Mouse (Mus musculus) left cerebral cortex, adult 2 months (tissue): Measurements from ENCODE around the gene Usp5. TPM values are rescaled to one million over a fixed set of nuclear protein-coding genes. Genes with fewer than 3 reads are reported as not detected.

ENCODE experiments used
- DNase-seq, 2 experiments: peaks; one replicate each; pipeline ENCODE4 v3.0.0; 2021 to 2022; ENCODE audit warnings: low spot score in 2 of 2, mixed read lengths in 1 of 2; ENCODE audit errors: extremely low spot score in 1 of 2
- H3K27ac ChIP-seq: fragments of 200-600 bp; 2 replicates; pipeline ENCODE4 v1.8.1; 2022
- H3K4me3 ChIP-seq: fragments of 200-600 bp; 2 replicates; pipeline ENCODE4 v1.8.1; 2022
- CTCF ChIP-seq: fragments of 200-600 bp; IDR thresholded peaks from 2 replicates; pipeline ENCODE4 v1.8.1; 2022; ENCODE audit warnings: antibody characterized with exemption, mild to moderate bottlenecking, moderate library complexity
- intact Hi-C: fragments of 180-260 bp; cut with DNase I; formaldehyde crosslinking; loops from one replicate; pipeline ENCODE4 v1.15.1; 2025
- total RNA-seq, 2 experiments: library from RNA; stranded (reverse); gene quantifications; 2 replicates each; pipeline ENCODE4 v1.2.3; 2021

Usp5 gene
- total RNA-seq, 2 experiments from 2014 or later, result 184 to 190 TPM

DNA sequence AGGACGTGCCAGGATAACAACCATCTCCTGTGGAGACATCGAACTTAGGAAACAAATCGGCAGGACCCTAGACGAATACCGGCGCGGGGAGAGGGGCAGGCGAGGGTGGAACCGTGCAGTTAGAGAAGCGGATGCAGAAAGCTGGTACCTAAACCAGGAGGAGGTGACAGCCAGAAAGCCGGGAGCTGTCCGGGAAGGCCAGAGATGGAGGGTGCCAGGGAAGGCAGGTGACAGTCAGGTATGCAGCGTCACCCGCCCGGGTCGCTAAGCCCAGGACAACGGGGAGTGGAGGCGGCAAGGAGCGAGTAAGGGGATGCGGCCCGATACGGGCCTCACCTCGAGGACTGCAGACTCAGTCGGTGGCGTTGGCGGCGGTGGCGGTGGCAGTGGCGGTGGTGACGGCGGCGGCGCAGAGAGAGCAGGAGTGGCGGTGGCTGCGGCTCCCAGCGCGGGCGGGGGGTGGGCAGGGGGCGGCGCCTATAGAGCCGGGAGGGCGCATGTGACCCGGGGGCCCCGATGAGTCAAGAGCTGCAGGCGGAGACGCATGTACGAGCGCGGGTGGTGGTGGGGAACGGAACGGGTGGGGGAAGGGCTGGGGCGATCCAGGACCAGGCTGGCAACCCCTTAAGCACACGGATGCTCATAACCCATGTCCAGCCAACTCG lies 60.1 kb downstream of the Usp5 start, which contains the start of gene Eno2:
Eno2 (minus strand) TSS at position 573 of the 665 bp plus-strand sequence.
- peak; percentile 76 to 82 for DNase-seq
- Histone ChIP-seq H3K4me3 (peak within 1 kb of the TSS; percentile 79), H3K27ac (peak within 1 kb of the TSS; percentile 97)
- intact Hi-C loops, result loop anchor here (1.0 kb wide), 2 partner anchors 36 to 40 kb away; no protein-coding TSS in a partner anchor
- no peak for TF ChIP-seq CTCF

DNA sequence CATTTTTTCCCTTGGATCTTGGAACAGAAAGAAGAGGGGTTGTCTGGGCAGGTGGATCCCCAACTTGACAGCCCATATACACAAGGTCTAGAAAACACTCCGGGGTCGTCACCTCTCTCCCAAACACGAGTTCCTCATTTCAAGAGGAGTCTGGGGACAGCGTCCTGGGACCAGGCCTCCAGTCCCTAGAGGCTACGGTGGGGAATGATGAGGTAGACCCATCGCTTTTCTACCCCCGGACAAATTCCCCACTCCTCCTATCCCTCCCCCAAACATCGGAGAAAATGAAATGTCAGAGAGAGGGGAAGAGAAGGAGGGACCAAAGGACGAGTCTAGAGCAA lies 60.6 kb downstream of the Usp5 start:
- H3K4me3 ChIP-seq, result peak overlapping the region; percentile 79
- peak overlapping the region; percentile 97 for H3K27ac ChIP-seq
- intact Hi-C loops, result loop anchor here (1.0 kb wide), 2 partner anchors 37 to 41 kb away; no protein-coding TSS in a partner anchor
- no peak for DNase-seq
- no peak for TF ChIP-seq CTCF

DNA sequence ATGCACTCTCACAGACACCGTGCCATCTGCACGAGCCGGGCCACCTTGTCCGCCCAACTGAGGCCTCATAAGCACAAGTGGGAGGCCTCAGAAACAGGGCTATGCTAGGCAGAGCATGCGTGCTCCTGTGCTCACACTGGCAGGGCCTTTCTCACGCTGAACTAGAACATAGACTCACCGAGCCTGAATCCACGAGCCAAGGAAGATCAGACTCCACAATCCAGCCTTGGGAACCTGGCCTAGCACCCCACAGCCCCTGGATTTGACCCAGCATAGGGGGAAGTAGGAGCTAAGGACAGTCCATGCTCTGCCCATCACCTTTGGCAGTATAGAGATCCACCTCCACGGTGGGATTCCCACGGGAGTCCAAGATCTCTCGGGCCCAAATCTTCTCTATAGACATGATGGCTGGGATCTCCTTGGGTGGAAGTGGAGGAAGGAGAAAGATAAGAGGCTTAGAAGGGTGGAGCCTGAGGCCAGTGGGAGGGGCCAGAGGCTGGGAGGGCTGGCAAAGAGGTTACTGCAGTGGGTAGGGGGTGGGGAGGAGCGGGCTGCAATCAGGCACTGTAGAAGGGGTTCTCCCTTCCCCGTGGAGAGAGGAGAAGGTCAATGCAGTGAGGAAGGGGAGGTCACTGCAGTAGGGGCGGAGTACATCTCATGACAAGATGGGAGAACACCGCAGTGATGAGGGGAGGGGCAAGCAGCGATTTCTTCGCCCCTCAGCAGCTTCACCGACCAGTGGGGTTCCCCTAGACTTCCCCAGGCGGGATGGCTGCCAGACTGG lies 61.2 kb downstream of the Usp5 start:
- intact Hi-C loops, result no loop called here
- Histone ChIP-seq H3K27ac (peak overlapping the region; percentile 97), H3K4me3 (peak overlapping the region; percentile 79)
- no peak for TF ChIP-seq CTCF
- peak; percentile 56 to 64 for DNase-seq

DNA sequence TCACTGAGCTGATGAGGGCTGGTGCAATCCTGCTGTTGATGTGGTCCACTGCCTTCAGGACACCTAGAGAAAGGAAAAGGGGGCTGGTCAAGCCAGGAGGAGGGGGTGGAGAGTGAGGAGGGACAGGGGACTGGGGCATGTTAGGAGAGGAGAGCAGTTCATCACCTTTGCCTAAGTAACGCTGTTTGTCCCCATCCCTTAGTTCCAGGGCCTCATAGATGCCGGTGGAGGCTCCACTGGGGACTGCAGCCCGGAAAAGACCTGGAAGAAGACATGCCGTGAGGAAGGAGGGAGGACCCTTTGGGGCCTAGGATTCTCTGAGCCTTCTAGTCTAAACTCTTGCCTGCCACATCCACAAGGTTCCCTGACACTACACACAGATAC lies 61.8 kb downstream of the Usp5 start:
- peak overlapping the region; percentile 79 for H3K4me3 ChIP-seq
- intact Hi-C loops, result no loop called here

DNA sequence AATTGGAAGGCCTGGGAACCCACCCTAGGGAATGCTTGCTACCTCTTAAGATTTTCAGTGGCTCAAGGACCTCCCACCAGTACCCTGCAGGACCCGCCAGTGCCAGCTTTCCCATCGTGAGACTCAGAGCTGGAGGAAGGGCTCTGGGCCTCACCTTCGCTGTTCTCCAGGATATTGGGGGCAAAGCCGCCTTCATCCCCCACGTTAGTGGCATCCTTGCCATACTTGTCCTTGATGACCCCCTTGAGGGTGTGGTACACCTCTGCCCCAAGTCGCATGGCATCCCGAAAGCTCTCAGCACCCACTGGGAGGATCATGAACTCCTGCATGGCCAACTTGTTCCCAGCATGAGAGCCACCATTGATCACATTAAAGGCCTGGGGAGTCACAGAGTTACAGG lies 63.3 kb downstream of the Usp5 start:
- Histone ChIP-seq H3K4me3 (no peak overlapping the region), H3K27ac (no peak overlapping the region)
- DNase-seq, result no peak
- no peak for TF ChIP-seq CTCF
- intact Hi-C loops, result no loop called here

More for the DNA sequence above, 61.8 kb downstream of the Usp5 start:
- TF ChIP-seq CTCF, result no peak
- H3K27ac ChIP-seq, result peak overlapping the region; percentile 97
- no peak for DNase-seq

Other genes starting within 250 kb of the Usp5 start
- gene C1s2, start 193.4 kb downstream of the Usp5 start, total RNA-seq, result under 1 TPM; 0.23 to 0.36 TPM
- gene Lpcat3, start 166.5 kb downstream of the Usp5 start, total RNA-seq, result 10 to 100 TPM; 20.5 to 21.5 TPM
- gene Emg1, start 117.3 kb downstream of the Usp5 start, total RNA-seq, result 10 to 100 TPM; 47.4 to 50.9 TPM
- gene Phb2, start 117.1 kb downstream of the Usp5 start, total RNA-seq, result 100 to 1,000 TPM; 115 to 120 TPM
- 1 to 10 TPM; 3.3 to 4.0 TPM for gene Ptpn6, start 90.8 kb downstream of the Usp5 start, total RNA-seq
- gene Grcc10, start 88.1 kb downstream of the Usp5 start, total RNA-seq, result 100 to 1,000 TPM; 298 to 309 TPM
- gene Gm45234, start 73.5 kb downstream of the Usp5 start, total RNA-seq, result not detected
- 100 to 1,000 TPM; 170 to 181 TPM for gene Atn1, start 73.0 kb downstream of the Usp5 start, total RNA-seq
- 1,000 to 10,000 TPM; 1,064 to 1,067 TPM for gene Eno2, start 59.8 kb downstream of the Usp5 start, total RNA-seq
- gene Lrrc23, start 49.8 kb downstream of the Usp5 start, total RNA-seq, result 1 to 10 TPM; 1.6 to 1.9 TPM
- gene Spsb2, start 20.8 kb downstream of the Usp5 start, total RNA-seq, result 1 to 10 TPM; 4.4 to 5.4 TPM
- 100 to 1,000 TPM; 734 to 769 TPM for gene Tpi1, start 15.2 kb downstream of the Usp5 start, total RNA-seq
- gene Cdca3, start 63 bp upstream of the Usp5 start, total RNA-seq, result under 1 TPM; 0.63 to 0.66 TPM
- not detected for gene Gnb3, start 10.8 kb upstream of the Usp5 start, total RNA-seq
- 10 to 100 TPM; 29.1 to 33.1 TPM for gene P3h3, start 28.3 kb upstream of the Usp5 start, total RNA-seq
- gene Gpr162, start 34.5 kb upstream of the Usp5 start, total RNA-seq, result 100 to 1,000 TPM; 231 to 248 TPM
- gene Cd4, start 58.7 kb upstream of the Usp5 start, total RNA-seq, result 1 to 10 TPM; 2.0 to 4.6 TPM
- gene Lag3, start 82.2 kb upstream of the Usp5 start, total RNA-seq, result 1 to 10 TPM; 2.1 to 3.1 TPM
- gene Ptms, start 90.6 kb upstream of the Usp5 start, total RNA-seq, result 100 to 1,000 TPM; 845 to 926 TPM
- 100 to 1,000 TPM; 617 to 624 TPM for gene Mlf2, start 101.9 kb upstream of the Usp5 start, total RNA-seq
- 100 to 1,000 TPM; 148 to 156 TPM for gene Cops7a, start 136.1 kb upstream of the Usp5 start, total RNA-seq
- gene Pianp, start 167.2 kb upstream of the Usp5 start, total RNA-seq, result 100 to 1,000 TPM; 176 to 191 TPM
- gene Zfp384, start 179.7 kb upstream of the Usp5 start, total RNA-seq, result 10 to 100 TPM; 48.2 to 50.6 TPM
- gene Ing4, start 210.3 kb upstream of the Usp5 start, total RNA-seq, result 10 to 100 TPM; 49.5 to 56.6 TPM
- 10 to 100 TPM; 12.2 to 18.4 TPM for gene Acrbp, start 220.2 kb upstream of the Usp5 start, total RNA-seq
- gene Lpar5, start 238.4 kb upstream of the Usp5 start, total RNA-seq, result under 1 TPM; 0.50 to 0.68 TPM